Mouse (Mus musculus): Measurements from ENCODE around the gene Eif2b1. TPM values are rescaled to one million over a fixed set of nuclear protein-coding genes. Genes with fewer than 3 reads are reported as not detected.
"Not testable (repeated sequence)": the region's sequence is repeated elsewhere in the genome, so short reads cannot be mapped to it uniquely, and the experiment has no call there.

Gene Eif2b1
- total RNA-seq, 2 experiments from 2014 or later = 26.6 to 33.0 TPM

- not testable (repeated sequence) for DNase-seq
- intact Hi-C loops (cut with DNase I) = loop anchor here (5.0 kb wide), 1 partner anchor 199 kb away; no protein-coding TSS in a partner anchor
Measured at GRCm38 (mm10) chr5:124551349-124552093, 27.4 kb downstream of the Eif2b1 start.

- DNase-seq = not testable (repeated sequence)
- intact Hi-C loops (cut with DNase I) = loop anchor here (5.0 kb wide), 1 partner anchor 198 kb away; no protein-coding TSS in a partner anchor
Measured at GRCm38 (mm10) chr5:124550737-124551136, 28.2 kb downstream of the Eif2b1 start.

- DNase-seq = no peak
- intact Hi-C loops (cut with DNase I) = no loop called here
Measured at GRCm38 (mm10) chr5:124541602-124541973, 37.3 kb downstream of the Eif2b1 start.

GRCm38 (mm10) chr5:124540905-124541601 is 37.9 kb downstream of the Eif2b1 start:
- intact Hi-C loops (cut with DNase I) = no loop called here
- DNase-seq = peak; percentile 67 to 82

GRCm38 (mm10) chr5:124540383-124540786 is 38.5 kb downstream of the Eif2b1 start, which contains the start of gene Tmed2:
TSS of gene Tmed2 (plus strand) at chr5:124540695.
- intact Hi-C loops (cut with DNase I) = no loop called here
- peak; percentile 95 to 96 for DNase-seq

GRCm38 (mm10) chr5:124539905-124540304 is 39.0 kb downstream of the Eif2b1 start:
- DNase-seq = no peak
- intact Hi-C loops (cut with DNase I) = loop anchor here (1.0 kb wide), 1 partner anchor 108 kb away; no protein-coding TSS in a partner anchor

GRCm38 (mm10) chr5:124538813-124539792 is 39.8 kb downstream of the Eif2b1 start:
- DNase-seq = peak; percentile 61 to 70

GRCm38 (mm10) chr5:124536776-124537175 is 42.2 kb downstream of the Eif2b1 start:
- intact Hi-C loops (cut with DNase I) = loop anchor here (2.0 kb wide), 1 partner anchor 36 kb away; no protein-coding TSS in a partner anchor
- DNase-seq = peak; percentile 66 to 69

More at GRCm38 (mm10) chr5:124538813-124539792, 39.8 kb downstream of the Eif2b1 start:
- intact Hi-C loops (cut with DNase I) = loop anchor here (1.0 kb wide), 1 partner anchor 107 kb away; no protein-coding TSS in a partner anchor

- intact Hi-C loops (cut with DNase I) = no loop called here
- no peak for DNase-seq
Measured at GRCm38 (mm10) chr5:124535016-124535415, 43.9 kb downstream of the Eif2b1 start.

- DNase-seq = no peak
- intact Hi-C loops (cut with DNase I) = no loop called here
Measured at GRCm38 (mm10) chr5:124532451-124532850, 46.5 kb downstream of the Eif2b1 start.

GRCm38 (mm10) chr5:124531583-124531930 is 47.4 kb downstream of the Eif2b1 start:
- no peak for DNase-seq

GRCm38 (mm10) chr5:124530655-124531582 is 48.0 kb downstream of the Eif2b1 start, which contains the start of gene Rilpl1:
TSS of gene Rilpl1 (minus strand) at chr5:124531391.
- intact Hi-C loops (cut with DNase I) = loop anchor here (2.0 kb wide), 2 partner anchors 32 to 48 kb away; partner anchors contain the start of gene Snrnp35
- peak; percentile 86 to 90 for DNase-seq

More at GRCm38 (mm10) chr5:124531583-124531930, 47.4 kb downstream of the Eif2b1 start:
- intact Hi-C loops (cut with DNase I) = loop anchor here (2.0 kb wide), 2 partner anchors 33 to 49 kb away; partner anchors contain the start of gene Snrnp35

GRCm38 (mm10) chr5:124529697-124530096 is 49.2 kb downstream of the Eif2b1 start:
- intact Hi-C loops (cut with DNase I) = loop anchor here (2.0 kb wide), 3 partner anchors 19 to 47 kb away; partner anchors contain the start of gene Snrnp35
- peak in 1 of 2 experiments; percentile 48 for DNase-seq

- intact Hi-C loops (cut with DNase I) = loop anchor here (2.0 kb wide), 1 partner anchor 18 kb away; no protein-coding TSS in a partner anchor
- peak; percentile 47 to 61 for DNase-seq
Measured at GRCm38 (mm10) chr5:124529191-124529651, 49.7 kb downstream of the Eif2b1 start.

- intact Hi-C loops (cut with DNase I) = loop anchor here (2.0 kb wide), 1 partner anchor 18 kb away; no protein-coding TSS in a partner anchor
- peak in 1 of 2 experiments; percentile 56 for DNase-seq
Measured at GRCm38 (mm10) chr5:124528791-124529190, 50.1 kb downstream of the Eif2b1 start.

- no peak for DNase-seq
- intact Hi-C loops (cut with DNase I) = loop anchor here (2.0 kb wide), 1 partner anchor 18 kb away; no protein-coding TSS in a partner anchor
Measured at GRCm38 (mm10) chr5:124528351-124528750, 50.6 kb downstream of the Eif2b1 start.

GRCm38 (mm10) chr5:124524943-124525342 is 54.0 kb downstream of the Eif2b1 start:
- DNase-seq = no peak
- intact Hi-C loops (cut with DNase I) = no loop called here

- DNase-seq = no peak
- intact Hi-C loops (cut with DNase I) = no loop called here
Measured at GRCm38 (mm10) chr5:124523032-124523431, 55.9 kb downstream of the Eif2b1 start.
